Mouse (Mus musculus) cortical plate, adult 2 months (tissue): ENCODE results near the gene Rasgrf2. TPM values are rescaled to one million over a fixed set of nuclear protein-coding genes. Genes with fewer than 3 reads are reported as not detected.

Experiments
- H3K27ac ChIP-seq: fragments of 200-500 bp; 2 replicates; pipeline ENCODE4 v1.5.1; 2012; ENCODE audit warnings: low read length, control low read depth, inconsistent platforms; ENCODE audit not compliant: insufficient read depth
- H3K4me1 ChIP-seq: fragments of 200-500 bp; 2 replicates; pipeline ENCODE4 v1.6.1; 2011; ENCODE audit warnings: low read length; ENCODE audit not compliant: control insufficient read depth, insufficient read depth
- H3K4me3 ChIP-seq: fragments of 200-500 bp; 2 replicates; pipeline ENCODE4 v1.5.1; 2011; ENCODE audit warnings: mild to moderate bottlenecking, low read length, control low read depth; ENCODE audit not compliant: insufficient read depth
- CTCF ChIP-seq: fragments of 200-500 bp; IDR thresholded peaks from 2 replicates; pipeline ENCODE4 v1.5.1; 2011; ENCODE audit warnings: mild to moderate bottlenecking, control low read depth, low read length; ENCODE audit not compliant: insufficient read depth; ENCODE audit errors: extremely low read depth
- POLR2A ChIP-seq: fragments of 200-500 bp; IDR thresholded peaks from 2 replicates; pipeline ENCODE4 v1.6.1; 2011; ENCODE audit warnings: mild to moderate bottlenecking, low read length, control low read depth; ENCODE audit not compliant: insufficient read depth; ENCODE audit errors: extremely low read depth
- polyA plus RNA-seq: library from polyadenylated mRNA; depleted of rRNA; stranded (reverse); fragments of >200 nt; gene quantifications from 2 replicates; pipeline ENCODE4 v1.2.3, GENCODE M21; 2012; rRNA removed

The Rasgrf2 gene
- polyA plus RNA-seq, 1 experiment, result 80.6 TPM

GRCm38 (mm10) chr13:91876741-91877349 lies 254.6 kb downstream of the Rasgrf2 start, which contains the start of gene Ckmt2:
Gene Ckmt2, minus strand, starts transcription at chr13:91876885.
- Histone ChIP-seq H3K4me3 (no peak within 1 kb of the TSS), H3K4me1 (peaks cover 5% of the 10 kb centered on the region; the same call in 1 of the 2 replicates), H3K27ac (no peak within 1 kb of the TSS)
- no peak for TF ChIP-seq POLR2A
- TF ChIP-seq CTCF, result no peak

- Histone ChIP-seq H3K4me1 (peaks cover 5% of the 10 kb centered on the region; the same call in 1 of the 2 replicates), H3K4me3 (no peak overlapping the region), H3K27ac (no peak overlapping the region)
- TF ChIP-seq CTCF, result no peak
- no peak for TF ChIP-seq POLR2A
These were observed 255.9 kb downstream of the Rasgrf2 start for GRCm38 (mm10) chr13:91875581-91875980.

- TF ChIP-seq CTCF (no peak), POLR2A (no peak)
- H3K4me1 ChIP-seq, result peaks cover 5% of the 10 kb centered on the region; the same call in 1 of the 2 replicates
- no peak overlapping the region for H3K27ac ChIP-seq
- no peak overlapping the region for H3K4me3 ChIP-seq
These were observed 256.9 kb downstream of the Rasgrf2 start for GRCm38 (mm10) chr13:91874565-91874964.

- TF ChIP-seq CTCF, result no peak
- no peak for TF ChIP-seq POLR2A
- Histone ChIP-seq H3K4me1 (peaks cover 5% of the 10 kb centered on the region; the same call in 1 of the 2 replicates), H3K27ac (no peak overlapping the region), H3K4me3 (no peak overlapping the region)
These were observed 257.6 kb downstream of the Rasgrf2 start for GRCm38 (mm10) chr13:91873734-91874329.

- no peak overlapping the region for H3K27ac ChIP-seq
- H3K4me1 ChIP-seq, result no peaks in the 10 kb centered on the region
- H3K4me3 ChIP-seq, result no peak overlapping the region
- TF ChIP-seq CTCF, result no peak
- no peak for TF ChIP-seq POLR2A
These were observed 262.9 kb downstream of the Rasgrf2 start for GRCm38 (mm10) chr13:91868577-91868976.

- TF ChIP-seq POLR2A (no peak), CTCF (peak; percentile 40)
- H3K27ac ChIP-seq, result no peak overlapping the region
- H3K4me1 ChIP-seq, result no peaks in the 10 kb centered on the region
- no peak overlapping the region for H3K4me3 ChIP-seq
These were observed 272.6 kb downstream of the Rasgrf2 start for GRCm38 (mm10) chr13:91858835-91859234.

GRCm38 (mm10) chr13:91857427-91857826 lies 274.0 kb downstream of the Rasgrf2 start:
- TF ChIP-seq POLR2A (no peak), CTCF (no peak)
- Histone ChIP-seq H3K27ac (no peak overlapping the region), H3K4me1 (no peaks in the 10 kb centered on the region), H3K4me3 (no peak overlapping the region)

GRCm38 (mm10) chr13:91854412-91854811 lies 277.0 kb downstream of the Rasgrf2 start:
- TF ChIP-seq POLR2A (no peak), CTCF (no peak)
- no peak overlapping the region for H3K27ac ChIP-seq
- H3K4me3 ChIP-seq, result no peak overlapping the region
- no peaks in the 10 kb centered on the region for H3K4me1 ChIP-seq

Other genes starting within 250 kb of the Rasgrf2 start
- gene Gm20379, start 174.3 kb upstream of the Rasgrf2 start, polyA plus RNA-seq, result not detected in 2 replicates
- gene Dhfr, start 223.1 kb upstream of the Rasgrf2 start, polyA plus RNA-seq, result 2.5 TPM in 2 replicates
- 20.2 and 20.8 TPM in 2 replicates for gene Msh3, start 223.3 kb upstream of the Rasgrf2 start, polyA plus RNA-seq